Mouse (Mus musculus) lung, postnatal 4 days (tissue): ENCODE results near the gene Notch2.
"Not testable (repeated sequence)": the region's sequence is repeated elsewhere in the genome, so short reads cannot be mapped to it uniquely, and the experiment has no call there.

ENCODE experiments used
- DNase-seq, 2 experiments: peaks; one replicate each; pipeline ENCODE4 v3.0.0; 2021

Notch2 gene

GRCm38 (mm10) chr3:98106590-98107313, 93.4 kb downstream of the Notch2 start:
- DNase-seq = peak in 1 of 2 experiments; percentile 38

GRCm38 (mm10) chr3:98108416-98108815, 95.1 kb downstream of the Notch2 start:
- no peak for DNase-seq

- no peak for DNase-seq
Observed at GRCm38 (mm10) chr3:98108866-98109265, 95.5 kb downstream of the Notch2 start.

- no peak for DNase-seq
Observed at GRCm38 (mm10) chr3:98110610-98111009, 97.3 kb downstream of the Notch2 start.

GRCm38 (mm10) chr3:98118252-98118651, 104.9 kb downstream of the Notch2 start:
- no peak for DNase-seq

- no peak for DNase-seq
Observed at GRCm38 (mm10) chr3:98119338-98119737, 106.0 kb downstream of the Notch2 start.

- no peak for DNase-seq
Observed at GRCm38 (mm10) chr3:98120884-98121283, 107.6 kb downstream of the Notch2 start.

- DNase-seq = no peak
Observed at GRCm38 (mm10) chr3:98127775-98128174, 114.4 kb downstream of the Notch2 start.

- DNase-seq = no peak
Observed at GRCm38 (mm10) chr3:98128716-98129115, 115.4 kb downstream of the Notch2 start.

GRCm38 (mm10) chr3:98132140-98132539, 118.8 kb downstream of the Notch2 start:
- DNase-seq = not testable (repeated sequence)

GRCm38 (mm10) chr3:98132636-98133035, 119.3 kb downstream of the Notch2 start:
- no peak for DNase-seq

GRCm38 (mm10) chr3:98141456-98141855, 128.1 kb downstream of the Notch2 start:
- no peak for DNase-seq

GRCm38 (mm10) chr3:98142862-98143261, 129.5 kb downstream of the Notch2 start:
- DNase-seq = no peak

- DNase-seq = no peak
Observed at GRCm38 (mm10) chr3:98145204-98145603, 131.9 kb downstream of the Notch2 start.

- no peak for DNase-seq
Observed at GRCm38 (mm10) chr3:98146471-98147410, 133.4 kb downstream of the Notch2 start.

GRCm38 (mm10) chr3:98147706-98148105, 134.4 kb downstream of the Notch2 start:
- DNase-seq = no peak

- no peak for DNase-seq
Observed at GRCm38 (mm10) chr3:98149881-98150280, 136.6 kb downstream of the Notch2 start.

- DNase-seq = no peak
Observed at GRCm38 (mm10) chr3:98151016-98151415, 137.7 kb downstream of the Notch2 start.

- no peak for DNase-seq
Observed at GRCm38 (mm10) chr3:98153460-98153859, 140.1 kb downstream of the Notch2 start.

- DNase-seq = peak in 1 of 2 experiments; percentile 3
Observed at GRCm38 (mm10) chr3:98156158-98156557, 142.8 kb downstream of the Notch2 start.

- DNase-seq = peak in 1 of 2 experiments; percentile 3
Observed at GRCm38 (mm10) chr3:98157073-98157472, 143.7 kb downstream of the Notch2 start.

- peak in 1 of 2 experiments; percentile 3 for DNase-seq
Observed at GRCm38 (mm10) chr3:98157585-98157984, 144.3 kb downstream of the Notch2 start.

GRCm38 (mm10) chr3:98158646-98159045, 145.3 kb downstream of the Notch2 start:
- DNase-seq = peak in 1 of 2 experiments; percentile 3

GRCm38 (mm10) chr3:98159289-98159688, 146.0 kb downstream of the Notch2 start:
- peak in 1 of 2 experiments; percentile 3 for DNase-seq
